Mouse (Mus musculus) midbrain, postnatal 0 days (tissue): ENCODE data around the gene Tmem53. TPM values are rescaled to one million over a fixed set of nuclear protein-coding genes. Genes with fewer than 3 reads are reported as not detected.

Experiments used
- ATAC-seq: fragments of 200-750 bp; cut with Nextera tagmentation; 2 replicates; pipeline ENCODE4 v1.8.0; 2017; ENCODE audit warnings: moderate number of reproducible peaks, mild to moderate bottlenecking, moderate TSS enrichment, moderate library complexity; ENCODE audit not compliant: low FRiP score
- DNase-seq: peaks from one replicate; pipeline ENCODE4 v3.0.0-alpha.2; 2015; ENCODE audit warnings: low spot score
- H3K27ac ChIP-seq: fragments of 300-500 bp; sonication (generic); 2 replicates; pipeline ENCODE4 v1.5.1; 2014; ENCODE audit warnings: low read depth, mild to moderate bottlenecking, low read length, mixed read lengths
- H3K27me3 ChIP-seq: fragments of 300-500 bp; sonication (generic); 2 replicates; pipeline ENCODE4 v1.6.1; 2014; ENCODE audit warnings: low read length, control low read depth, mixed read lengths; ENCODE audit not compliant: insufficient read depth
- H3K36me3 ChIP-seq: fragments of 300-500 bp; sonication (generic); 2 replicates; pipeline ENCODE4 v1.6.1; 2014; ENCODE audit warnings: low read length, control low read depth, mixed read lengths; ENCODE audit not compliant: insufficient read depth
- H3K4me1 ChIP-seq: fragments of 300-500 bp; sonication (generic); 2 replicates; pipeline ENCODE4 v1.6.1; 2014; ENCODE audit warnings: mild to moderate bottlenecking, control low read depth, antibody characterized with exemption, low read length, mixed read lengths; ENCODE audit not compliant: insufficient read depth
- H3K4me2 ChIP-seq: fragments of 300-500 bp; sonication (generic); 2 replicates; pipeline ENCODE4 v1.6.1; 2014; ENCODE audit warnings: low read depth, mild to moderate bottlenecking, low read length, mixed read lengths; ENCODE audit not compliant: poor library complexity, severe bottlenecking
- H3K4me3 ChIP-seq: fragments of 300-500 bp; sonication (generic); 2 replicates; pipeline ENCODE4 v1.5.1; 2014; ENCODE audit warnings: low read depth, mild to moderate bottlenecking, low read length, moderate library complexity
- H3K9ac ChIP-seq: fragments of 300-500 bp; sonication (generic); replicated peaks from 2 replicates; pipeline ENCODE4 v1.6.1; 2014; ENCODE audit warnings: mild to moderate bottlenecking, low read length, moderate library complexity, mixed read lengths; ENCODE audit not compliant: poor library complexity, severe bottlenecking
- H3K9me3 ChIP-seq: fragments of 300-500 bp; sonication (generic); 2 replicates; pipeline ENCODE4 v1.6.1; 2016; ENCODE audit warnings: low read length, control low read depth
- CTCF ChIP-seq: IDR thresholded peaks from 2 replicates; pipeline ENCODE4 v1.5.1; 2016; ENCODE audit warnings: antibody characterized with exemption, mild to moderate bottlenecking
- WGBS: fragments of 180-500 bp; shearing (Covaris S2); extraction: QIAGEN DNeasy Blood & Tissue Kit; methylation state at CpG from one replicate; pipeline ENCODE4 v1.1.7; 2014; 5-methylcytosine and 5-hydroxymethylcytosine counted together
- polyA plus RNA-seq: library from polyadenylated mRNA; unstranded; fragments of >200 nt; fragmentation: Nextera tagmentation; extraction: Ambion mirVana; gene quantifications from 2 replicates; pipeline ENCODE4 v1.2.1, GENCODE M21; 2015
- total RNA-seq: library from RNA; depleted of rRNA; stranded (reverse); fragments of >200 nt; gene quantifications from 2 replicates; pipeline ENCODE4 v1.2.3, GENCODE M21; 2014

The Tmem53 gene
- total and polyA plus RNA-seq, 2 experiments from 2014 or later, result 7.6 to 9.7 TPM

GRCm38 (mm10) chr4:117302027-117302806 is 50.5 kb downstream of the Tmem53 start:
- no peak overlapping the region for H3K4me3 ChIP-seq
- no peaks in the 10 kb centered on the region; the same call in 1 of the 2 replicates for H3K4me1 ChIP-seq
- no peak overlapping the region for H3K27ac ChIP-seq
- H3K4me2 ChIP-seq, result no peak overlapping the region
- DNase-seq (no peak), ATAC-seq (no peak)
- H3K9ac ChIP-seq, result no peak overlapping the region
- no peaks in the 10 kb centered on the region for H3K36me3 ChIP-seq
- no peak for TF ChIP-seq CTCF
- no peaks in the 10 kb centered on the region for H3K9me3 ChIP-seq
- WGBS, result 46% methylated on average over 14 of the region's 14 CpGs
- peaks cover 43% of the 10 kb centered on the region for H3K27me3 ChIP-seq

- ATAC-seq (no peak), DNase-seq (no peak)
- Histone ChIP-seq H3K4me3 (peak overlapping the region; percentile 37), H3K4me2 (peak overlapping the region; percentile 60), H3K9ac (peak overlapping the region; percentile 50), H3K36me3 (no peaks in the 10 kb centered on the region), H3K4me1 (no peaks in the 10 kb centered on the region; the same call in 1 of the 2 replicates), H3K9me3 (no peaks in the 10 kb centered on the region), H3K27ac (no peak overlapping the region), H3K27me3 (peaks cover 43% of the 10 kb centered on the region)
- WGBS, result 11% methylated on average over 28 of the region's 30 CpGs
- no peak for TF ChIP-seq CTCF
These were observed 52.0 kb downstream of the Tmem53 start for GRCm38 (mm10) chr4:117303581-117304238.

DNA sequence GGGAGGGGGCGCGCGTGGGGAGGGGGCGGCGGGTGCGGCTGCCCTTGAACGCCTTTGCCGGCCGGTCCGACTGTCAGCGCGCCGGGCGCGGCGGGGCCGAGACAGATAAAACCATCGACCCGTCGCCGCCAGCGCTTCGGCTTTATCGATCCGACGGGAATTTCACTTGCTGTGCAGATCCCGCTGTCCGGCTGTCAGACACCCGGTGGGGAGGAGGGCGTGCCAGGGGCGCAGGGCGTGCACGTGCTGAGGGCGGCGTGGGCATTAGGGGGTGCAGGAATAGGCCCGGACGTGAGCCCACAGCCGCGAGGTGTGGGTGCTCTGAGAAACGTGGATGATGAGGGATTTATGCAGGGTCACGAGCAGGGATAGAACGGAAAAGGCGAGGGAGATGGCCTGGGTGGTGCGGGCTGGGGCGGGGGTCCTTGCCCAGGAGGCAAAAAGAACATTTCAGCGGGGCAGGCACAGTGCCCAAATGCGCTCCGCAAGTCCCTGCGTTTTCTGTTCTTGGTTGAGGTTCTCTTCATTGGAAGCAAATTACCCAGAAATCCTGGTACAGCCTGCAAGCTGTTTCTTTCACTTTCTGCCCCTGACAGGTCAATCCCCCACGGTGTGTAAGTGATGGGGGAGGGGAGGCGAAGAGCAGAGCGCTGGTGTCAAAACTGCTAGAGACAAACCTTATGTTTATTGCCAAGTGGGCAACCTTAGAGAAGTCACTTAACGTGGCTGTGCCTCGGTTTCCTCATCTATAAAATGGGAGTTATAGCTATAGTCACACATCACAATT is 52.7 kb downstream of the Tmem53 start:
- H3K9me3 ChIP-seq, result no peaks in the 10 kb centered on the region
- no peaks in the 10 kb centered on the region for H3K36me3 ChIP-seq
- TF ChIP-seq CTCF, result no peak
- WGBS, result 3% methylated on average over 52 of the region's 54 CpGs
- H3K4me2 ChIP-seq, result peak overlapping the region; percentile 60
- ATAC-seq (no peak), DNase-seq (no peak)
- H3K4me3 ChIP-seq, result peak overlapping the region; percentile 37
- no peak overlapping the region for H3K27ac ChIP-seq
- no peaks in the 10 kb centered on the region; the same call in 1 of the 2 replicates for H3K4me1 ChIP-seq
- peak overlapping the region; percentile 50 for H3K9ac ChIP-seq
- H3K27me3 ChIP-seq, result peaks cover 43% of the 10 kb centered on the region

GRCm38 (mm10) chr4:117305461-117305860 is 53.7 kb downstream of the Tmem53 start:
- TF ChIP-seq CTCF, result no peak
- DNase-seq (no peak), ATAC-seq (no peak)
- WGBS, result 73% methylated on average over 6 of the region's 7 CpGs
- Histone ChIP-seq H3K9me3 (no peaks in the 10 kb centered on the region), H3K9ac (no peak overlapping the region), H3K27me3 (peaks cover 43% of the 10 kb centered on the region), H3K4me1 (no peaks in the 10 kb centered on the region; the same call in 1 of the 2 replicates), H3K4me2 (no peak overlapping the region), H3K36me3 (no peaks in the 10 kb centered on the region), H3K27ac (no peak overlapping the region), H3K4me3 (no peak overlapping the region)

GRCm38 (mm10) chr4:117307270-117307669 is 55.5 kb downstream of the Tmem53 start:
- no peak overlapping the region for H3K27ac ChIP-seq
- H3K9ac ChIP-seq, result no peak overlapping the region
- no peaks in the 10 kb centered on the region; the same call in 1 of the 2 replicates for H3K4me1 ChIP-seq
- no peak overlapping the region for H3K4me2 ChIP-seq
- TF ChIP-seq CTCF, result no peak
- H3K36me3 ChIP-seq, result no peaks in the 10 kb centered on the region
- no peaks in the 10 kb centered on the region for H3K9me3 ChIP-seq
- H3K27me3 ChIP-seq, result peaks cover 35% of the 10 kb centered on the region
- 59% methylated on average over 6 of the region's 6 CpGs for WGBS
- no peak overlapping the region for H3K4me3 ChIP-seq
- ATAC-seq (no peak), DNase-seq (no peak)
